Mouse (Mus musculus): ENCODE results near the gene Slc35a3.

DNA sequence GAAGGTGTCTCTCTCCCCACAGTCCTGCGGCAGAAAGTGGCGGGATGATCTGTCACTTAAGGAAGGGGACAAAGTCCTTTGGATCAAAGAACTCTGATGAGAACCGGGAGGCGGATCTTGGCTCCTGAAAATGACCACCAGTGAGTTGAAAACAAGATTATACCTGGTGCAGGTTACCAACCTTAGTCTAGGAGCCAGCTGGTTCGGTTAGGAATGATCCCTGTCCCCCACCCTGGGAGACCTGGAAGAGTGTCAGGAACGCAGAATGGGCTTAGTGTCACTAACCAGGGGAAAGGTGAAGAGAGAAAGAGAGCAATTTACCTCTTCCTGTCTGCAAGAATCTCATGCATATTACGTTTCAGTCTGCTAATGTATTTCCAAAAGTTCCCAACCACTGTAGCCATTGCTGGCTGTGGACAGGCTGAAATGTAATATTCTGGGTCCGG is at the start of gene Slc35a3:
- TF ChIP-seq CTCF (IDR thresholded peaks at IDR 0.05; ENCODE audit: low read depth) (no peak), EP300 (optimal IDR thresholded peaks at IDR 0.05) (no peak)
